Mouse (Mus musculus) thymus, adult 2 months (tissue): ENCODE data around the gene Atg7.

ENCODE experiments used
- CTCF ChIP-seq: fragments of 200-500 bp; IDR thresholded peaks from 2 replicates; pipeline ENCODE4 v1.5.1; 2012; ENCODE audit warnings: mild to moderate bottlenecking, control low read depth, low read length, moderate library complexity, borderline replicate concordance; ENCODE audit not compliant: control insufficient read depth, poor library complexity, insufficient read depth; ENCODE audit errors: extremely low read depth
- POLR2A ChIP-seq: fragments of 200-500 bp; IDR thresholded peaks from 2 replicates; pipeline ENCODE4 v1.6.1; 2012; ENCODE audit warnings: mild to moderate bottlenecking, low read length, control low read depth, moderate library complexity; ENCODE audit not compliant: control insufficient read depth, poor library complexity, insufficient read depth; ENCODE audit errors: extremely low read depth

DNA sequence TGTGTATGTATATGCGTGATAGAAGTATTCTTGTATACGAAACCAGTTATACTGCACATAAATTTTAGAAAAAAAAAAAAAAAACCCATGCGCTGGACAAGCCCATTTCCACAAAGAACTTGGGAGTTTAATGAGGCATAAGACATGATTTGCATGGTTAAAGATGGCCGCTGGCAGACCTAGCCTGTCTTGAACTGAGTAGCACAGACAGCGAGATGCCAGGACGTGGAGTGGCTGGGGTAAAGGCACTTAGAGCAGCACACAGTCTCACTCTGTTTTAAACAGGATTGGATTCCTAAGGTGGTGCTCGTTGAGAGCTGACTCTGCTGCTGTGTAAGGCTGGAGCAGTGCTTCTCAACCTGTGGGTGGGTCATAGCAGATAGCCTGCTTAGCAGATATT, 192.4 kb downstream of the Atg7 start:
- no peak for TF ChIP-seq CTCF
- TF ChIP-seq POLR2A, result no peak
